Mouse (Mus musculus) stomach, embryonic 15.5 days (tissue): Measurements from ENCODE around the gene Spata18. TPM values are rescaled to one million over a fixed set of nuclear protein-coding genes. Genes with fewer than 3 reads are reported as not detected.

Experiments
- ATAC-seq: fragments of 200-750 bp; cut with Nextera tagmentation; 2 replicates; pipeline ENCODE4 v1.8.0; 2017; ENCODE audit warnings: low read depth, moderate number of reproducible peaks, moderate TSS enrichment; ENCODE audit not compliant: insufficient read depth, low FRiP score
- H3K27ac ChIP-seq: fragments of 300-500 bp; sonication (generic); 2 replicates; pipeline ENCODE4 v1.5.1; 2015; ENCODE audit warnings: mild to moderate bottlenecking, inconsistent platforms
- H3K27me3 ChIP-seq: fragments of 300-500 bp; sonication (generic); replicated peaks from 2 replicates; pipeline ENCODE4 v1.6.1; 2015; ENCODE audit warnings: inconsistent platforms
- H3K36me3 ChIP-seq: fragments of 300-500 bp; sonication (generic); 2 replicates; pipeline ENCODE4 v1.6.1; 2015; ENCODE audit warnings: inconsistent platforms
- H3K4me1 ChIP-seq: fragments of 300-500 bp; sonication (generic); 2 replicates; pipeline ENCODE4 v1.6.1; 2015; ENCODE audit warnings: inconsistent platforms
- H3K4me2 ChIP-seq: fragments of 300-500 bp; sonication (generic); 2 replicates; pipeline ENCODE4 v1.6.1; 2015; ENCODE audit warnings: mild to moderate bottlenecking, inconsistent platforms
- H3K4me3 ChIP-seq: fragments of 300-500 bp; sonication (generic); replicated peaks from 2 replicates; pipeline ENCODE4 v1.5.1; 2015; ENCODE audit warnings: inconsistent platforms
- H3K9ac ChIP-seq: fragments of 300-500 bp; sonication (generic); 2 replicates; pipeline ENCODE4 v1.6.1; 2015; ENCODE audit warnings: inconsistent platforms
- H3K9me3 ChIP-seq: fragments of 300-500 bp; sonication (generic); 2 replicates; pipeline ENCODE4 v1.6.1; 2016; ENCODE audit warnings: inconsistent platforms
- WGBS: fragments of 180-500 bp; shearing (Covaris S2); methylation state at CpG from one replicate; pipeline ENCODE4 v1.1.7; 2015; 5-methylcytosine and 5-hydroxymethylcytosine counted together
- polyA plus RNA-seq: library from polyadenylated mRNA; unstranded; fragments of >200 nt; fragmentation: Nextera tagmentation; extraction: Ambion mirVana; gene quantifications from 2 replicates; pipeline ENCODE4 v1.2.1, GENCODE M21; 2015

The Spata18 gene
- polyA plus RNA-seq: 0.13 and 0.40 TPM in 2 replicates

GRCm38 (mm10) chr5:73651061-73651854, at the start of gene Spata18:
Gene Spata18 (plus strand): TSS chr5:73651379.
- H3K27ac ChIP-seq: no peak within 1 kb of the TSS
- under 1% methylated on average over 57 of the region's 57 CpGs for WGBS
- no peaks in the 10 kb centered on the region for H3K9me3 ChIP-seq
- H3K27me3 ChIP-seq: peaks cover 46% of the 10 kb centered on the region
- ATAC-seq: no peak
- peak within 1 kb of the TSS; percentile 98 for H3K4me2 ChIP-seq
- H3K9ac ChIP-seq: no peak within 1 kb of the TSS
- H3K4me3 ChIP-seq: peak within 1 kb of the TSS; percentile 51
- H3K36me3 ChIP-seq: no peaks in the 10 kb centered on the region
- H3K4me1 ChIP-seq: peaks cover 21% of the 10 kb centered on the region

DNA sequence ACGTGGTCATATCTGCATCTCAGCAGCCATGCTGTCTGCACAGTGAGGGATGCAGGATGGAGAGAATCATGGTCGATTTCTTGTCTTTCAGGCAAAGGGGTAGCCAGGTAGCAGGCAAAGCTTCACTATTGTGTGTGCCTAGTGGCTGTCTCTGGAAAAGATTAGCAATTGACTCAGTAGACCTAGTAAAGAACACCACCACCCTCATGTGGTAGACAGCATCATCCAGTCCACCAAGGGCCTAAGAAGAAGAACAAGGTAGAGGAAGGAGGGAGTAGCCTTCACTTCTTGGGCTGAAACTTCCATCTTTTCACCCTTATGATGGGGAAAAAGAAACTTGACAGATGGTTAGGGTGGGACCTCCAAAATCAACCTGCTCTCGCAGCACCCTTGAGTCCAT, 48.3 kb upstream of the Spata18 start:
- no peak overlapping the region for H3K4me3 ChIP-seq
- no peak for ATAC-seq
- H3K9me3 ChIP-seq: no peaks in the 10 kb centered on the region
- no peak overlapping the region for H3K27ac ChIP-seq
- 72% methylated on average over 3 of the region's 3 CpGs for WGBS
- no peaks in the 10 kb centered on the region for H3K36me3 ChIP-seq
- H3K9ac ChIP-seq: no peak overlapping the region
- H3K4me1 ChIP-seq: no peaks in the 10 kb centered on the region
- no peak overlapping the region for H3K4me2 ChIP-seq
- no peaks in the 10 kb centered on the region for H3K27me3 ChIP-seq

GRCm38 (mm10) chr5:73604542-73604941, 46.6 kb upstream of the Spata18 start:
- no peaks in the 10 kb centered on the region for H3K36me3 ChIP-seq
- 91% methylated on average over 6 of the region's 6 CpGs for WGBS
- H3K27me3 ChIP-seq: no peaks in the 10 kb centered on the region
- no peak overlapping the region for H3K9ac ChIP-seq
- no peak for ATAC-seq
- H3K4me1 ChIP-seq: no peaks in the 10 kb centered on the region
- no peaks in the 10 kb centered on the region for H3K9me3 ChIP-seq
- H3K4me3 ChIP-seq: no peak overlapping the region
- H3K27ac ChIP-seq: no peak overlapping the region
- no peak overlapping the region for H3K4me2 ChIP-seq

GRCm38 (mm10) chr5:73604964-73605363, 46.2 kb upstream of the Spata18 start:
- no peak for ATAC-seq
- no peak overlapping the region for H3K27ac ChIP-seq
- WGBS: 79% methylated on average over 6 of the region's 6 CpGs
- no peaks in the 10 kb centered on the region for H3K36me3 ChIP-seq
- no peak overlapping the region for H3K4me3 ChIP-seq
- H3K4me2 ChIP-seq: no peak overlapping the region
- no peaks in the 10 kb centered on the region for H3K4me1 ChIP-seq
- H3K9me3 ChIP-seq: no peaks in the 10 kb centered on the region
- H3K9ac ChIP-seq: no peak overlapping the region
- no peaks in the 10 kb centered on the region for H3K27me3 ChIP-seq

DNA sequence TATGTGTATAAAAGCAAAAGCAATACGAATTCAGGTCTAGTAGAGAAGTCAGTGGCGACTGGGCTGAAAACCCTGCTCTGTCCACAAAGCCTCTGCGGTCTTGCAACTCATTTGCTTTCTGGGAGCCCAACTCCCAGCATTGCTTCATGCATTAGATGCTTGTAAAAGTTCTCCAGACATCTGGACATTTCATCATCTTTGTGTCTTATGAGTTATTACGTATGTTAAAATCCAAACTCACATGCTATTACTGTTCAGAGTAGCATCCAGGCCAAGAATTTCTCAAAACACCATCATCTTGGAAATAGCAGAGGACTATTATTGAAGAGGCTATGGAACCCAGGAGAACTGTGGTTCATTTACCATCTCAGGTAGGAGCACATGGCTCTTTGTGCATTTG, 40.1 kb upstream of the Spata18 start:
- H3K36me3 ChIP-seq: no peaks in the 10 kb centered on the region
- WGBS: 91% methylated on average over 4 of the region's 4 CpGs
- H3K27ac ChIP-seq: no peak overlapping the region
- H3K4me1 ChIP-seq: no peaks in the 10 kb centered on the region
- H3K4me2 ChIP-seq: no peak overlapping the region
- ATAC-seq: no peak
- no peaks in the 10 kb centered on the region for H3K9me3 ChIP-seq
- no peaks in the 10 kb centered on the region for H3K27me3 ChIP-seq
- H3K9ac ChIP-seq: no peak overlapping the region
- H3K4me3 ChIP-seq: no peak overlapping the region

DNA sequence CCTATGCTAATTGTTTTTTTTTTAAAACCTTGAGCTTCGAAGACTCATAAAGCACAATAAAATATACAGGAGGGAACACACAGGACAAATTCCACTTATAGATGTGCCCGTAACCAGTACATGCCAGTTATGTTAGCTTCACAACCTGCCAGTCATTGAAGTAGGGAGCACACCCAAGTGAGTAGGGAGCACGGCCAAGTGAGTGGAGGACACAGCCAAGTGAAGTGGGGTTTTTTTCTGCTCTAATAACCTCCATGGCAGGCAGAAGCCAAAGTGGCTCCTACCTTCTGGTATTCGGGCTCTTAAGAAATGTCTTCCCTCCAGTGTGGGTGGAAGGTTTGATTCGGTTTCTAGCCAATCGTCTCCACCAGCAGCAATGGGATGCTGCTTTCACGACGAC, 37.9 kb upstream of the Spata18 start:
- H3K4me3 ChIP-seq: no peak overlapping the region
- ATAC-seq: no peak
- H3K9me3 ChIP-seq: no peaks in the 10 kb centered on the region
- no peaks in the 10 kb centered on the region for H3K4me1 ChIP-seq
- H3K27me3 ChIP-seq: no peaks in the 10 kb centered on the region
- H3K4me2 ChIP-seq: no peak overlapping the region
- H3K36me3 ChIP-seq: no peaks in the 10 kb centered on the region
- H3K27ac ChIP-seq: no peak overlapping the region
- no peak overlapping the region for H3K9ac ChIP-seq
- 84% methylated on average over 8 of the region's 8 CpGs for WGBS

DNA sequence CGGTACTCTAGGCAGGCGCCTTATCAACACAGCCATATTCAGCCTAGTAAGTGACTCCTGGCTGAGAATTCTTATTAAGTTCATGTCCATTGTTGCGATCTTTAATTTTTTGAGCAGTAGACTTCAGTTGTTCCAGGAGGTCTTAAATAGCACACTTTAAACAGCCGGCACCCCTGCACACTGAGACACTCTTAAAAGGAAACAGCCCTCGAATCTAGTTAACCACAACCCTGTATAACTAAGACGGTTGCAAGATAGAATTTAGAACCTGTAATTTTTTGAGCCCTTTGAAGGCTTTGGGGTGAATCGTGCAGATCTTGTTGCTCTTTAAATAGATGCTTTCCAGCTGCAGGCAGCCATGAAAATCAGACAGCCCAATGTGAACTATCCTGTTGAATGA, 36.0 kb upstream of the Spata18 start:
- no peak for ATAC-seq
- WGBS: 65% methylated on average over 7 of the region's 7 CpGs
- H3K9ac ChIP-seq: no peak overlapping the region

DNA sequence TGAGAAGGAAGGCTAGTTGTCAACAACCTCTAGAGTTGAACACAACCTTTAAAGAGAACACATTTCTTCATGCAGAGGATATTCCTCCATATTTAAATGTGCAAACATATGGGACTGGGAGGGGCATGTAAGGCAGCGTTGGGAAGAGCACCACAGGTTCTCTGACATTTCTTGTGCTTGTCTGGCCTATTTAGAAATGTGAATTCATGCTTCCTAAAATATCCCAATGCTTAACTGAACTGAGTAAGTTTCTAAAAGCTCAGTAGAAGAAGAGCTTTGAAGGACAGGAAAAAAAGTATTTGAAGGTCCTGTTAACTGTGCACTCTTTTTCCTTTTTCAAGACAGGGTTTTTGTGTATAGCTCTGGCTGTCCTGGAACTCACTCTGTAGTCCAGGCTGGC, 32.2 kb upstream of the Spata18 start:
- Histone ChIP-seq H3K4me2 (no peak overlapping the region), H3K27me3 (no peaks in the 10 kb centered on the region), H3K36me3 (no peaks in the 10 kb centered on the region), H3K9ac (no peak overlapping the region), H3K4me1 (no peaks in the 10 kb centered on the region), H3K4me3 (no peak overlapping the region), H3K27ac (no peak overlapping the region), H3K9me3 (no peaks in the 10 kb centered on the region)
- ATAC-seq: no peak
- 79% methylated on average over 1 of the region's 1 CpGs for WGBS

More for the DNA sequence above, 36.0 kb upstream of the Spata18 start:
- H3K27me3 ChIP-seq: no peaks in the 10 kb centered on the region
- no peaks in the 10 kb centered on the region for H3K9me3 ChIP-seq
- H3K4me2 ChIP-seq: no peak overlapping the region
- no peak overlapping the region for H3K4me3 ChIP-seq
- no peaks in the 10 kb centered on the region for H3K36me3 ChIP-seq
- no peaks in the 10 kb centered on the region for H3K4me1 ChIP-seq
- no peak overlapping the region for H3K27ac ChIP-seq

GRCm38 (mm10) chr5:73625505-73625904, 25.7 kb upstream of the Spata18 start:
- no peak overlapping the region for H3K4me3 ChIP-seq
- H3K4me1 ChIP-seq: no peaks in the 10 kb centered on the region
- 71% methylated on average over 1 of the region's 1 CpGs for WGBS
- no peak for ATAC-seq
- no peak overlapping the region for H3K27ac ChIP-seq
- H3K9ac ChIP-seq: no peak overlapping the region
- no peaks in the 10 kb centered on the region for H3K36me3 ChIP-seq
- H3K4me2 ChIP-seq: no peak overlapping the region
- H3K27me3 ChIP-seq: no peaks in the 10 kb centered on the region
- H3K9me3 ChIP-seq: no peaks in the 10 kb centered on the region

- ATAC-seq: no peak
- Histone ChIP-seq H3K36me3 (no peaks in the 10 kb centered on the region), H3K4me1 (no peaks in the 10 kb centered on the region), H3K4me2 (no peak overlapping the region), H3K4me3 (no peak overlapping the region), H3K9me3 (no peaks in the 10 kb centered on the region), H3K9ac (no peak overlapping the region), H3K27ac (no peak overlapping the region), H3K27me3 (no peaks in the 10 kb centered on the region)
- 84% methylated on average over 7 of the region's 7 CpGs for WGBS
Observed at GRCm38 (mm10) chr5:73626842-73627241, 24.3 kb upstream of the Spata18 start.

- ATAC-seq: no peak
- H3K9ac ChIP-seq: no peak overlapping the region
- H3K27me3 ChIP-seq: no peaks in the 10 kb centered on the region
- H3K9me3 ChIP-seq: no peaks in the 10 kb centered on the region
- 54% methylated on average over 4 of the region's 4 CpGs for WGBS
- no peak overlapping the region for H3K27ac ChIP-seq
- no peak overlapping the region for H3K4me2 ChIP-seq
- H3K4me1 ChIP-seq: no peaks in the 10 kb centered on the region
- H3K36me3 ChIP-seq: no peaks in the 10 kb centered on the region
- no peak overlapping the region for H3K4me3 ChIP-seq
Observed at GRCm38 (mm10) chr5:73627559-73627958, 23.6 kb upstream of the Spata18 start.

DNA sequence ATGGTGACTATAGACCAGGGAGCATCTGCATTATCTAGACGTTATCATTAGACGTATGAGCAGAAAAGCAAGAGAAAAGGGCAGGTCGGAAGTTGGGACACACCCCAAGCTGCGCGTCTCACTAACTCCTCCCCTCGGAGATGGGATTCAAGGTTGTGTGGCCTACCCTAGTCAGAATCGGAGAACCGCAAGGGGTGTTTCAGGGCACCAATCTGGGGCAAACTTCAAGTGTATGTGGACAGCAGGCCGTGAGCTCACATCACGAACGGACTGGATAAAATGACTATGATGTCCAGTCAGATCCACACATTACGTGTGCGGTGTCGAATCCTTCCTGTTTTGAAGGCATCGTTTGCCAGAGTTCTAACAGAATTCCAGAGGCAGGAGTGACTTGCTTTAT, 23.2 kb upstream of the Spata18 start:
- H3K4me3 ChIP-seq: no peak overlapping the region
- no peak overlapping the region for H3K4me2 ChIP-seq
- no peak for ATAC-seq
- H3K36me3 ChIP-seq: no peaks in the 10 kb centered on the region
- H3K27me3 ChIP-seq: no peaks in the 10 kb centered on the region
- H3K27ac ChIP-seq: no peak overlapping the region
- no peaks in the 10 kb centered on the region for H3K9me3 ChIP-seq
- WGBS: 81% methylated on average over 15 of the region's 15 CpGs
- H3K9ac ChIP-seq: no peak overlapping the region
- H3K4me1 ChIP-seq: no peaks in the 10 kb centered on the region

DNA sequence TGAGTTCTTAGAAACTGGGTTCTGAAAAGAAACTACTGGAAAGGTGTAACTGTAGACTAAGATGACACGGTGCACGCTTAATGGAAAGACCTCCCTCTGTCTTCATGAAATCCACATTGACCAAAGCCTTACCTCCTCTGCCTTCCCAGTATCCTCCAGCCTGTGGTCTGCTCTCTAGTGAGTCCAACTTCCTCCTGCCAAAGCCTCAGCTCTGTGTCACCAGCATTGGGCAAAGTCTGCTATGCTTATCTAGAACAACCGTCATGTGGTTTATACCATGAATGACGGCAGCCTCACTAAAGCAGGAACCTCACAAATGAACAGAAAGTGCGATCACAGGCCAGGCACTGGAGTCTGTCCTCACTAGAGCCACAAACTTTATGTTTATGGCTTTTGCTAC, 21.0 kb upstream of the Spata18 start:
- WGBS: 57% methylated on average over 5 of the region's 5 CpGs
- H3K36me3 ChIP-seq: no peaks in the 10 kb centered on the region
- H3K27me3 ChIP-seq: no peaks in the 10 kb centered on the region
- H3K9ac ChIP-seq: no peak overlapping the region
- ATAC-seq: peak; percentile 84
- H3K9me3 ChIP-seq: no peaks in the 10 kb centered on the region
- H3K4me2 ChIP-seq: no peak overlapping the region
- no peak overlapping the region for H3K27ac ChIP-seq
- no peaks in the 10 kb centered on the region for H3K4me1 ChIP-seq
- no peak overlapping the region for H3K4me3 ChIP-seq
